Mouse (Mus musculus) kidney, adult 11 months (tissue): ENCODE data around the gene Snx9.

Source experiments
- DNase-seq: peaks from one replicate; pipeline ENCODE4 v3.0.0; 2022

Gene Snx9

GRCm38 (mm10) chr17:5973536-5973935 is 132.4 kb downstream of the Snx9 start:
- no peak for DNase-seq

- no peak for DNase-seq
These were observed 134.2 kb downstream of the Snx9 start for GRCm38 (mm10) chr17:5975099-5975977.

GRCm38 (mm10) chr17:5976221-5977055 is 135.3 kb downstream of the Snx9 start:
- no peak for DNase-seq

- DNase-seq, result no peak
These were observed 136.2 kb downstream of the Snx9 start for GRCm38 (mm10) chr17:5977056-5977920.

- no peak for DNase-seq
These were observed 136.9 kb downstream of the Snx9 start for GRCm38 (mm10) chr17:5977921-5978504.

- DNase-seq, result no peak
These were observed 137.5 kb downstream of the Snx9 start for GRCm38 (mm10) chr17:5978505-5979077.

GRCm38 (mm10) chr17:5980860-5981259 is 139.7 kb downstream of the Snx9 start:
- DNase-seq, result no peak
